Mouse (Mus musculus) testis, postnatal 14 days (tissue): Measurements from ENCODE around the gene Anp32a.

Experiments
- DNase-seq: peaks from one replicate; pipeline ENCODE4 v3.0.0; 2021; ENCODE audit warnings: low spot score

Anp32a gene

DNA sequence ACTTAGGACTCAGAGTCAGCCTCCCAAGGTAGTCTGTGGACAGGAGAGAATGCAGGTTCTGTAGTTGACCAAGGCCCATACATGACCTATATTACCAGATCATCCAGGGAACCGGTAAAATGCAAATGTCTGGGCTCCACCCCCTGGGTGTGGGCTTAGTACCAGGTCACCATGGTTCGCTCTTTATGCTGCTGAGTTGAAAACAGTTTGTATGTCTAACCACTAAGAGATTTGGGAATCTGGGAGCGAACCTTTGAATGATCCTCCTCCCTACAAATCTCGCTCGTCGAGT lies 5.2 kb downstream of the Anp32a start:
- DNase-seq, result no peak

DNA sequence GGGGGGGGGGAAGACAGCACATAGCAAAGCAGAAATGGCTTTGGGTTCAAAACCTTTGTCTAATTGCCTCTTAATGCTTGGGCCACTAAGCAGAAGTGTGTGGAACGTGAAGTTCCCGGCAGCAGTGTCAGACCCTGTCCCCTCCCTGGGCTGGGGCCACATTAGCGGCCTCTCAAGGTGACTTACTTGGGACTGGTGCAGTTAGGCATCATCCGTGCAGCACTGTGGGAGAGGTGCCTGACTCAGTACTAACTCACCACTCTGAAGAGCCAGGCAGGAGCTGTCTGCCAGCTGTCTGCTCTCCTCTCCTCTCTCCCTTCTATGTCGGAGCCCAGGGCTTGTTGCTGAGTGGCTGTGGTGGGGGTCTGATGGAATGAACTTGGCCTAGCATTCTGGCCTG lies 6.1 kb downstream of the Anp32a start:
- DNase-seq, result no peak

DNA sequence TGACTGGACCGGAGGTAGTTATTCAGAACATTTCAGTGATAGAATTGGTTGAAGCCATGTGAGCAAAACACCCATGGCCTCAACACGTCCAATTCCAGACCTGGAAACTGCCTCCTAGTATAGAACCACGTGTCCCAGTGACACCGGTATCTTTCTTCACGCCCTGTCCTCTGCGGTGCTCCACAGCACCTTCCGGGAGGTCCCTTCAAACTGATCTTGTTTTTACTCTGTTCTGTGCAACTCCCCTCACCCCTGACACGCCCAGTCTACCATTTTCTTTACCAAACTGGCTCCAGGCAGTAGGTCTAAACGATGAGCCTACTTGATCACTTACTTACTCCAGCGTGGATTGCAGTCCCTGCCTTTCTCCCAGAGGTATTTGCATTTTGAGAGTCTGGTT lies 7.0 kb downstream of the Anp32a start:
- DNase-seq, result no peak

DNA sequence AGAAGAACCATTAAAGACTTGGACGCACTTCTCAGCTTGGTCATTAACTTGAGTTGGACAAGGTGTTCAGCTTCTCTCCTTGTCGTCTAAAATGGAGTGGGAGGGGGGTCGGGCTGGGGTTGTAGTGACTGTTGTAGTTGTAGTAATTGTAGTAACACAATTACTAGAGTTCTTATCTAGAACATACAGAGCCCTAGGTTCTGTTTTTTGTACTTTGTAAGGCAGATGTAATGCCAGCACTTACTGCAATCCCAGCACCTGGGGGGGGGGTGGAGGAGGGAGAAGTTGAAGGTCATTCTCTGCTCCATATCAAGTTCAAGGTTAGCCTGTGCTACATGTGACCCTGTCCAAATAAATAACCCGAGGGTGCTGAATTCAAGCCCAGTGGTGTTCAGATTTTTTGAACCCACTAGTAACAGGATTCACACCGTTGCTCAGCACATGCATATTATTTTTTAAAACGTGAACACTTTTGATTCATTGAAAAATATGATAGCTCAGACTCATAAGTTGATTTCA lies 7.4 kb downstream of the Anp32a start:
- DNase-seq, result no peak

DNA sequence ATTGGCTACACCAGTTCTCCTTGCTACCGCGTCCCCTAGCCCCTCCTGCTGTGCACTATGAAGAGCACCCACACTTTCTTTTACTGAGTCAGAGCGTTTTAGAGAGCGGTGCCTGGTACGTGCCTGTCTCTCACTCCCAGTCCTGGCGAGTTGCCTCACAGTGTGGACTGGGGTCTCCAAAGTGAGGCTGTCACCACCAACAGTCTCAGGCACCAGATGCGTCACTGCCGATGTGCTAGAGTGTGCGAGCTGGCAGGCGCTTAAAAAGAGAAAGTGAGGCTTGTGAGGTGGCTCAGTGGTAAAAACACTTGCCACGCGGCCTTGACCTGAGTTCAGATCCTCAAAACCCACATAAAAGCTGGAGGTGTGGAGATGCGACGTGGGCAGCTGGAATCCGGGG lies 8.2 kb downstream of the Anp32a start:
- no peak for DNase-seq

DNA sequence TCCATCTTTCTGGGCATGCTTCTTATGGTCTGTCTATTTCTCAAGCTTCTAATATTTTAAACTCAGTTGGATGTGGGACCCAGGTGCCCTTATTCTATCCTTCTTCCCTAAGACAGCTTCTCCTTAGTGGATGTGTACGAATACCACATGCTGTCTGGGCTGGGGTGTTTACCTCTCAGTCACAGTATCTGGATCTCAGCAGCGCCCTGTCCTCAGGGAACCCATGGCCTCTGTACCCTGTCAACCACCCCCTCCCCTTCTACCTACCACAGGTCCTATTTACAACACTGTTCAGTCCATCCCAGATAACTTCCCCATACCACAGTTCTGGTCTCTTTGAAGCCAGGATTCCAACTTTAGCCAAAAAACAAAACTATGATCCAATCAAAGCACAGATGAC lies 9.6 kb downstream of the Anp32a start:
- DNase-seq, result no peak

DNA sequence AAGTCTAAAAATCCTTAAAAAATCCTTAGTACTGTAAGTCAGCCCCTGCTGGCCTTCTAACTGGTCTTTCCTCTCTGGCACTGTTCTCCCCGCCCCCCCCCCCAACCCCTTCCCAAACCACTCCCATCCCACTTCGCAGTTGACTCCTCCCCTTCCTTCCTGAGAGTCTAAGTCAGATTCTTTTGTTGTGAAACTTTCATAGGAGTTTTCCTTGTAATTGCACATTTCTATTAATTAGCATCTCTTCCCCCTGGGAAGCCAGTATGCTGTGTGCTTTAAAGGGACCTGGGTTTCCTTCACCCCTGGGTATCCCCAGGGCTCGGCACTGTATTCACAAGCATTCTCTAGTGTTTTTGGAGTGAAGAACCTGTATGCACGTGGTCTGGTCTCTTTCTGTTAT lies 10.1 kb downstream of the Anp32a start:
- DNase-seq, result no peak

DNA sequence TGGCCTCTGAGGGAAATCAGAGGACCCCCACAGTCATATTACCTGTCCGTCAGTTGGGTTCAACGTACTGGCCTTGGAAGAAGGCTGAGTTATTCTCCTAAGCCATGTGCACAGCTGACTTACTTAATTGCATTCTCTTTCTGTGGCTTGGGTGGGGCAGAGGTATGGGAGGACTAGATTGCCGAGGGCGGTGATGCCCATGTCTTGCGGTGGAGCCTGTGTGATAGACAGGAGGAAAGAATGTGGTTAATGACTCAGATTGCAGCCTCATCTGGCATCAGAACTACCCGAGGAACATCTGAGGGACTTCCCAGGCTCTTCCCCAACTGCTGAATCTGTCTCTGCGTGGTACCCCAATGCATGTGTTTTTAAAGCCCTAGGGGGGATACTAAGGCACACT lies 12.7 kb downstream of the Anp32a start:
- no peak for DNase-seq

DNA sequence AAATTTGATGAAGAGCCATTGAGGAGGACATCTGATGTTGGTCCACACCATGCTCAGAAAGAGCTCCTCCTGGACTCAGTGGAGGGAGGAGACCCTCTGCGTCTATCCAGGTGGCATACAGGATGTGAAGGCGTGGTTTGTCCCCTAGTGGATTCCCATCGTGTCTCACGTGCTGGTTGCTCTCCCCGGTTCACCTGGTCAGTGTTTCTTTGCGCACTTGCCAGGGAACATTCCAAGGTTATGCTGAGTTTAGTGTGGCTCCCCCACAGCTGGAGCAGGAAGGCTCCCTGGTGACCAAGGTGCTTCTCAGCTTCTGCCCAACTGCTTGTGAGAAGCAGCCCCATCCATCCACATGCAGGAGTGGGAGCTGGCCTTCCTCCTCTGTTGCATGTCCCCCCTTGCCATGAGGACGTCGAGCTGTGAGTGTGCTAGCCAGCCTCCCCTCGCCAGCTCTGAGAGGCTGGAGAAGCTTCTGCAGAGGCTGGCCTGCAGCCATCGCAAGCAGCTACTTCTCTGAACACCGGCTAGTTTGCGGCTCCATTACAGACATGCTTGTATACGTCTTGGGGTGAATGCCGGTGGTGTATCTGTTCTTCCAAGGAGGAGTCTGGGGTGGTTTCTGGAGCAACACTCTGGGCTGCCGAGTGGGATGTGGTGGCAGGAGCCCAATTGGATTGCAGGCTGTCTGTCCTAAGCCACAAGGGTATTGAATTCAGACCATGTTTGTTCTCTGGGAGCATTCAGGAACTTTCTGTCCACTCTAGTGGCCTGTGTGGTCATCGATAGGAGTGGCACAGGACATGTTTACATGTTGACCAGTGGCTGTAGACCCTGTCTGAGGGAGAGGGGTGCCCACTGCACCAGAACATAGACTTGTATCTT lies 14.0 kb downstream of the Anp32a start:
- no peak for DNase-seq

DNA sequence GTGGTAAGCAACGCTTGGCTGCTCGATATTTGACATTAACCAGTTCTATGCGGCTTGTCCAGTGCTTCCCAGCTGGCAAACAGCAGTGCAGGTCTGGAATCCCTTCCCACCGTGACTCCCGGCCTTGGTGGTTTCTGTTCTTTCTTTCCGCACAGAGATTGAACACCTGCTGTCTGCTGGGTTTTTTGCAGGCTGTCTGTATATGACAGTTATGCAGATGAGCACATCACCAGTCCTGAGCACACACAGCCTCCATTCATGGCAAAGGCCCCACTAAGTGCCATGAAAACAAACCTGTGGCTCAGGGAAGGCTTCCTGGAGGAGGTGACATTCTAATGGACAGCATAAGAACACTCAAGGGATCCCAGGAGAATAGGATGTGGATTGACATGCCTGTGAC lies 14.7 kb downstream of the Anp32a start:
- DNase-seq, result no peak

DNA sequence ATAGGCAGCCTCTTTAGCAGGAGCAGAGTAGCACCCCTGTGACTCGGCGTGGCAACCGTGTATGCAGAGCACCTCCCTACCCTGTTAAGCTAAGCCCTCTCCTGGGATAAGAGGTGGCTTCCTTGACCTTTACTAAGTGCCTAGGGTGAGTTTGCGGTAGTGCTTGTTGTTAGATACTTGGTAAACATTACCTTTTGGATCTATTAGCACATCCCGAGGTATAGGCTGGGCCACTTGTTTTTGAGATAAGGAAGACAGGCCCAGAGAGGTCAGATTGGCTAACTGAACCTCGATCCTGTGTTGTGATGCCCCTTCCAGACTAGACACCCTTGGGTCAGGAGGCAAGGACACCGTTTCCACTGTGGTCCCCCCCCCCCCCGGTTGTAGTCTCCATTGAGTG lies 16.5 kb downstream of the Anp32a start:
- DNase-seq, result no peak

DNA sequence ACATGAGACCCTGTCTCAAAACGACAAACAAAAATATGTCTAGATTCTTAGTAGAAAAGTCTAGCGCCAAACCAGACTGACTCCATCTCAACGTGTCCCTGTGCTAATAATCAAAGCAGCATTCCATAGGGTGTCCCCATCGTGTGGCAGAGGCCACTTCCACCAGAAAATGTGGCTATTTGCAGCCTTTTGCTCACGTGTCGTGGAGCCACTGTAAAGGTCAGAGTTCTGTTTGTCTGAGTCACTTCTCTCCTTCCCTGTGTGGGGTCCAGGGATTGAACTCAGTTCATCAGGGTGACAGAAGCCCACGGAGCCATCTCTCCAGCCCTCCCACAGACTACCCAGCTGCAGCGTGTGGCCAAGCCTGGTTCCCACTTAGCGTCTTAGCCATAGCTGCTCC lies 17.8 kb downstream of the Anp32a start:
- DNase-seq, result no peak

DNA sequence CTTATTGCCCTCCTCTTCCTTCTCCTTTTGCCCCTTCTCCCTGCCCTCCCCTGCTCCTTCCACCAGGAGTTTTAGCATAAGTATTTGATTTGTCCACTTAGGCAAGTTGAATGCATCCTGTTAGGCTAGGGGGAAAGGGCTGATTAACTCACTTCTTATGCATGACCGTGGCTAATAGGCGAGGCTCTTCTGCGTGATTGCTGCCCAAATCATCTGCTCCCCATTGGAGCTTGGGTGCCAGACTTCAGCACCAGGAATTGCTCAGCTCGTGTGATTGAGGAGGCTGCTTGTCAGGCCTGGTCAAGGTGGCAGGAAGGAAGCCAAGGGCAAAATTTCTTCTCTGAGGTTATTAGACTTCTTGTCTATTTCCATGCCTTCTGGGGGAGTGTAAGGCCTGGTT lies 19.8 kb downstream of the Anp32a start:
- DNase-seq, result no peak

DNA sequence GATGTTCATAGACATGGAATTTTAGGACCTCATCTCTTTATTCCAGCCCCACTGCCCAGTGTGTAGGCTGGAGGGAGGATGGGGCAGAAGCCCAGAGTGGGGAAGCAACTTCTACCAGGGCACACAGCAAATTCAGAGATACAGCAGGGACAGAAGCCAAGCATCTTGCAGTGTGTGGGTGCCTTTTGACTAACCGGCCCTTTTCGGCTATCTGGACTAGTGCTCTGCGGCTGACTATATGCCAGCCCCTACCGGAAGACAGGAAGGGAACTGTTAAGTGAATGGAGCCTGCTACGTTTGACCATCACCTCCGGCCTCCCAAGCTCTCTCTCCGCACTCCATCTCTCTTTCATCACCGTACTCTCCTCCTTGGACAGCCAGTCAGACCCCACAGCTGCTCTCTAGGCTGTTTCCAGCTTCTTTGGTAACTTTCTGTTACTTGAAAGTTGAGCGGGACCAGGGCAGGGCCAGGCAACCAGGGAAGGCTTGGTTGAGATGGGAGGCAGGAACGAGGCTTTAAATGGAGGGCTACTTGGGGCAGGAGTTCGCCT lies 21.8 kb downstream of the Anp32a start:
- DNase-seq, result no peak

DNA sequence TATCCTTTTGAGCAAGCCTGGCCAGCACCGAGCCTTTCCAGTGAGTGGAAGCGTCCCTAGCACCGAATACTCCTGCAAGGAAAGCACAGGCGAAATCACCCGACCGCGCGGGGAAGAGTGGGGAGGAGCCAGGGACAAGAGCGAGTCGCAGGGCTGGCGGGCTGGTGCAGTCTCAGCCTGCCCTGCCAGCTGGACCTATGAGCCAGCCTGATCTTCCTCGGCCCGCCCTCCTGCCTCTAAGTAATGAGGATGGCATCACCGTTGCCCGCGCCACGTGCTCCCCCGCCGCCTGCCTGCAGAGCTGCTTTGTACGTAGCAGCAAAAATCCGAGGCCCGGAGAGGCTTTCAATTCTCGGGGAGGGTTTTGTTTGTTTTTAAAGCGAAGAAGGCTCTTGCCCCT lies 22.5 kb downstream of the Anp32a start:
- peak; percentile 86 for DNase-seq

DNA sequence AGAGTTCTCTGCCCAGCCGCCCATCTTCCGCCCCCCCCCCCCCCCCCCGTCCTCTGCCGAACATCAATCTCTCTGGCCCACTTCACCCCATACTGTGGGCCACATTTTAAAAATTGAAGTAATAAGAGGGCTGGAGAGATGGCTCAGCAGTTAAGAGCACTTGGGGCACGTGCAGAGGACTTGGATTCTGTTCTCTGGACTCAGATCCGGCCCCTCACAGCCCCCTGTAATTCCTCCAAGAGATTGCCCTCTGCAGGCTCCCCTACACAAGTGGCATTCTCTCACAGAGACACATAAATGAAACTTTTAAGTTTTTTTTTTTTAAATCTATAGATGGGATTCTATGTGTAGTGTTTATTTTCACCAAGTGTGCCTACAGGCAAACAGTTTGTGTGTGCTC lies 23.1 kb downstream of the Anp32a start:
- DNase-seq, result no peak

DNA sequence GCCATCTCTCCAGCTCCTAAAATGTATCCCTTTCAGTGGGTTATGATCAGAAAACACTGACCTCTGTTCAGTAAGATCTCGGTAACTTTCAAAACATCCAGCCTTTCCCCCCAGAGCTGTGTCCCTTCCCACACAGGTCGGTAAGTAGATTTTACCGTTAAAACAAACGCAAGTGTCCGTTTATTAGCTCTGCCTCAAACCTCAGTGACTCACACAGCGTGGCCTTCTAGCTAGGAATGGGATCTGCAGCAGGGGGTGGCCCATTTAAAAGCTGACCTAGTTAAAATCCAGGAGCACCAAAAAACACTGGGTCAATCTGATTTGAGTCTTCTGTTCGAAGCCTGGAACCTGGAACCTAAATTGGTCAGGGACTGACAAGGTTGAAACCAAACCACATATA lies 23.7 kb downstream of the Anp32a start:
- DNase-seq, result no peak

DNA sequence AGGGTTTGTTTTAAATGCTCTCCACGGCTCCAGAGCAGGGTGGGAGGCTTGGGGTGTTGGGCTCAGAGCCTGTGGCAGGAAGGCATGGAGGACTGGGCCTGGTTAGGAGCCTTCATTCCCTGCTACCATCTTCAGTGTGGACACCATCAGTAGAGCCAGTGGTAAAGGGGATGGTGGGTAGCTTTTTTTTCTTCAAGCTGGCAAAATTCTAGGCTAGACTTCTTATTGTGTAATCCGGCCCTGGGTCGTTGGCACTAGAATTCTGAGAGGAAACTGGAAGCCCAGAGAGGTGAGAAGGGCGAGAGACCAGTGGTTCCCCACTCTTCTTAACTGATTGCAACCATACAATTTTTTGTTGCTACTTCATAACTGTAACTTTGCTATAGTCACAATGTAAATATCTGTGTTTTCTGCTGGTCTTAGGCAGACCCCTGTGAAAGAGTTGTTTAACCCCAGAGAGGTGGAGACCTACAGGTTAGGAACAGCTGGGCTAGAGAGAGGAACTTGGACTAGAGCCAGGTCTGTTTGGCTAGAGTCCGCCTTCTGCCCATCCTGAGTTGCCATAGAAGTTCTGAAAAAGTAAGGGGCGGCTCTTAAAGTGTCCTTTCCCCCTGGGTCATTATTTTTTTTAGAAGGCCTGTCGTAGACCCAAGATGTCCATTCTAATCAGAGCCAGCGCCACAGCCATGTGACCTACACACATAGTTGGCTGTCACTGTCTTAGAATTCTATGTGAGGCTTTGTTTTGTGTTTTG lies 24.4 kb downstream of the Anp32a start:
- DNase-seq, result no peak

DNA sequence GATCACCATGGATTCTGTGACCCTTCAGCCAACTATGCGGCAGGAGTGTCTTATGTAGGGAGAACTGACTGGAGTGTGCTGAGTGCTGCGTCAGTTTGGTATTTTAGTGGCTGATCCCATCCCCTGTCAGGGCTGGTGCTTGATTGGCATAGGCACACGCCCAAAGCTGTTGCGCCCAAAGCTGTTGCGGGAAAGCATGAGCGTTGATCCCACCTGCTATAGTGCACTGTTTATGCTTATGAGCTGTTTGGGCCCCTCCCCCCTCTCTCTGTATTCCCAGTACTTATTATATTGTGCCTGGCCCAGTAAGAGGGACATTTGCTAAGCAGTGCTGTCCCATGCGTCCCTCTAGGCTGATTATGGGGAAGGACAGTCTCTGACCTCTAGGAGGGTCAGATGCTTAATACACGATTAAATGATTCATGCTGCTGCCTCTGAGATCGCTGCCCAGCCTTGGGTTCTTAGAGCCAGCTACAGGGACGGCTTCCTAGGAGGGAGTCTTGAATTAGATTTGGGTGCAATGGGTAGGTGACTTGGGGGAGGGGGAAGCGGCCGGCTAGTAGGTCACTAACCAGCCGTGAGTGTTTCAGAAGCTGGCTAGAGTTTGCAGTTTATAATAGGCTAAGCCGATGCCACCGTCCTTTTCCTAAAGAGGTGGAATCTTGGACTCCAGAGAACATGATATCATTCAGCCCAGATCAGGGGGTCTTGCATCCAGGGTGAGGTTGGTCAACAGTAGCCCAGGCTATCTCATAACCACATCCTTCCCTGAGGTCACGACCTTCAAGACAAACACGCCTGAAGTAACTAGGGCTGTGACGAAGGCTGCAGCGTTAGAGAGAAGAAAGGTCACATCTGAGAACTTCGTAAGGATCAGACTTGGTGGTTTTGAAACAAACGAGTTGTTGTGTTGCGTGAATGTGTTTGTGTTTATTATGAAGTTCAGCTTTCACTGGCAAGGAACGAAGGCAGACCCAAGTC lies 25.7 kb downstream of the Anp32a start:
- no peak for DNase-seq

DNA sequence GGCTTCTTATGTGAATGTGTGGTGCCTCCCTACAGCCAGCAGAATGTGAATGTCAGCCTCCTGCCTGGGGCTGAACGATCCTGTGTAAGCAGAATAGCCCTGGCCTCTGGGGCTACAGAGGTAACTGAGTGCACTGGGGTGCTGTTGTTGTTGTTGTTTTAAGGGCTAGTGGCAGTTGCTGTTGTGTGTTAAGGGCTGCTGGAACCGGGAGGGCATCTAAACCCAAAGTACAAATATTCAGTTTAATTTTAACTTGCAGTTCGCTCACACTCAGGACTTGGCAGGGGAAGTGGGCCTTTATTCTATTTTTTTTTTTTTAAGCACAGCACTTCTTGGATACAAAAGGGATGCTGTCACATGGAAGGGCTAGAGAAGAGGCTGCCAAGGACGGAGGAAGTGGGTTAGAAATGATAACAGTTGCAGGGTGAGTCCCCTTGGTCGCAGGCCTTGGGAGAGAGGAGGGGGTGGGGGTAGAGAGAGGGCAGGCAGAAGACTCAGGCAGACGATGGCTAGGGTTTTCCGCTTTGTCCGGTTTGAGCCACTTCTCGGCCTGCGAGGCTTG lies 26.5 kb downstream of the Anp32a start:
- DNase-seq, result peak; percentile 34

DNA sequence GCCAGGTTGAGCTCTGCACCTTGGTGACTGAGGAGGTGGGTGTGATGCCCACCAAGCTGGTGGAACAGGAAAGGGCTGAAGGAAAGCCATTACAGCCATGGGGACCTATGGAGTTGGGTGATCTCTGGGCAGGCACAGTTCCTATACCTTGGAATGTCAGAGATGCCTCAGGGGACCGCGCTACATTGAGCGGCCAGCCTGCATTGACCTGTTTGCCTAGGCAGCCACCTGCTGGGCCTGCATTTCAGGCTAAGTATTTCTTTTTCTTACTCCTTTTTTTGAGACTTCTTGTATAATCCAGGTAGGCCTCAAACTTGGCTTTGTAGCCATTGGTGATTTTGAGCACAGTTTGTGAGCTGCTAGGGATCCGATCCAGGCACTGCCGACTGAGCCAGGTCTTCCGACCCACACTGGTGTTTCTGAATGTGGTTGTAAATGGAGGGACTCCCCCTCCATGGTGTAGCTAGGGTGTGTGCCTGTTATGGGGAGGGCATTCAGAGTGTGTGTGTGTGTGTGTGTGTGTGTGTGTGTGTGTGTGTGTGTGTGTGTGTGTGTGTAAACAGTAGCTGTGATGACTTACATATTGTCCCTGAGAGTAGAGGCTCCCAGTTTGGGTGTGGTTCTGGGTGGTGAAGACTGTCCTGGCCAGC lies 27.3 kb downstream of the Anp32a start:
- DNase-seq, result no peak
